Mouse (Mus musculus) G1E (cell line): ENCODE measurements around the gene Mrpl52.

Experiments used
- CTCF ChIP-seq: IDR thresholded peaks from 2 replicates; pipeline ENCODE4 v1.5.1; 2012; ENCODE audit warnings: low read depth, low read length, inconsistent platforms, mixed read lengths
- POLR2AphosphoS5 ChIP-seq: IDR thresholded peaks from 2 replicates; pipeline ENCODE4 v1.6.1; 2012; ENCODE audit warnings: low read depth, low read length, inconsistent platforms; ENCODE audit not compliant: insufficient replicate concordance

DNA sequence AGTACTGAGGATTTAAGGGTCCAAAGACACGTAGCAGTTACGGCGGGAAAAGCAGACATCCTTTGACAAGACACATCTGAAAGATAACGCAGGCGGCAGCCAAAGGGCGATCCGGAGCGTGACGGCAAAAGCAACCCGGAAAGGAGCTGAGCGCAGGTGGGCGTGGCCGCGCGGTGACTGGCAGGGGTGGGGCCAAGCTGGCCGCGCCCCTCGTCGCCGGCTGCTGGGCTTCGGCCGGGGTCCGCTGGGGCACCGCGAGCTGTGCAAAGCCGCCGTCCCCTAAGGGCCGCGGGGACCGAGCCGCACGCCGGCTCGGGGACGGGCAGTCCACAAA lies 37.2 kb downstream of the Mrpl52 start, which contains the start of gene Lrp10:
- no peak for TF ChIP-seq POLR2AphosphoS5
- TF ChIP-seq CTCF = no peak
